Comparison of ENCODE assay signal across 15 mouse cellular contexts in the genomic region with DNA sequence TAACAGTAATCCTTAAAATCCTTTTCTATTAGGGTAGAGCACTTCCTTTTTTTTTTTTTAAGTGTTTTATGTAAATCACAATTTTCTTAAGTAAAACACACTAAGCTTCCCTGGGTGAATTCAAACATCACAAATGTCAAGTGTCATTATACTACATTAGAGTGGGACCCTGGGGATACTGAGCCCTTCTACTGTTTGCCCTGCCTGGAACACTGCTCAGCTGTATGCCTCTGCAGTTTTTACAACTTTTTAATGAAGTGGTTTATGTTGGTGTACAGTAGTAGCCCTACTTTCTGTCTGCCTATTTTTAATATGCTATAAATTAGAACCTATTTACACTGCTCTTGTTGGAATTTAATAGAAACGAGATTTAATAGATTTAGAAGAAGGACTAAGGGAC. TPM values are rescaled to one million over a fixed set of nuclear protein-coding genes. Genes with fewer than 3 reads are reported as not detected.
DNase-seq lines count a peak whose midpoint lies in the region; ATAC-seq and TF ChIP-seq lines count a peak whose summit lies in the region.
"Had no signal": no experiment of that assay in that cellular context is flagged by ENCODE, and none has a peak within 500 bp of the region (broad histone marks: within the 10 kb centered on the region; RNA-seq: fewer than 3 reads in every experiment).

No protein-coding gene starts in this region.

- H3K27ac ChIP-seq in heart, embryonic 14.5 days (replicated peaks in 1 of 2; ENCODE audit: control insufficient read depth in 1 of 2, insufficient read depth in 1 of 2, low read depth in 2 of 2, low read length in 2 of 2), result peak overlapping the region in 1 of 2 experiments; percentile 82; a peak in 2 of 4 replicates
- peak overlapping the region; percentile 59; the same call in 1 of the 2 replicates for H3K27ac ChIP-seq in left cerebral cortex, adult 2 months
- no peak overlapping the region for H3K27ac ChIP-seq in CH12.LX (ENCODE audit: insufficient read depth, low read depth)
- H3K27ac ChIP-seq: embryonic facial prominence, embryonic 12.5 days; intestine, embryonic 15.5 days; liver, embryonic 14.5 days; neural tube, embryonic 12.5 days had no signal

- dilution Hi-C loops in CH12.LX (cut with MboI; ENCODE audit: extremely low pct_ligation_motif_present, extremely low pct_unique_long_range_greater_than_20kb, low sequenced_read_pairs), result no loop called here

- no peaks in the 10 kb centered on the region for H3K79me2 ChIP-seq in CH12.LX (replicated peaks; ENCODE audit: control insufficient read depth, extremely low read depth, insufficient read depth, poor library complexity, severe bottlenecking)

- H3K4me1 ChIP-seq in heart, embryonic 14.5 days (ENCODE audit: control insufficient read depth in 2 of 2, insufficient read depth in 2 of 2, low read length in 2 of 2), result peaks cover 21 to 64% of the 10 kb centered on the region in 2 experiments
- peaks cover 0 to 42% of the 10 kb centered on the region in 2 experiments; a peak in 2 of 4 replicates for H3K4me1 ChIP-seq in CH12.LX (ENCODE audit: control insufficient read depth in 1 of 2, insufficient read depth in 2 of 2)

- peaks cover 9% of the 10 kb centered on the region; the same call in 1 of the 2 replicates for H3K36me3 ChIP-seq in heart, embryonic 14.5 days (ENCODE audit: control insufficient read depth, insufficient read depth, low read length)
- H3K36me3 ChIP-seq in CH12.LX (replicated peaks in 1 of 2; ENCODE audit: control insufficient read depth in 1 of 2, insufficient read depth in 1 of 2, low read length in 1 of 2), result no peaks in the 10 kb centered on the region
- H3K36me3 ChIP-seq: embryonic facial prominence, embryonic 12.5 days; intestine, embryonic 15.5 days had no signal

- no peaks in the 10 kb centered on the region for H3K27me3 ChIP-seq in heart, embryonic 14.5 days (ENCODE audit: control insufficient read depth, insufficient read depth, low read length)
- H3K27me3 ChIP-seq in CH12.LX (replicated peaks), result peaks cover 3% of the 10 kb centered on the region
- H3K27me3 ChIP-seq in Patski, result no peaks in the 10 kb centered on the region
- H3K27me3 ChIP-seq: embryonic facial prominence, embryonic 12.5 days; intestine, embryonic 15.5 days; neural tube, embryonic 12.5 days had no signal

- no peak for TF ChIP-seq CTCF in left cerebral cortex, adult 2 months (IDR thresholded peaks at IDR 0.05)
- TF ChIP-seq CTCF in CH12.LX (conservative IDR thresholded peaks at IDR 0.05 in 1 of 2, IDR thresholded peaks at IDR 0.05 in 1 of 2; ENCODE audit: low read depth in 2 of 2, low read length in 2 of 2) (no peak), Patski (IDR thresholded peaks at IDR 0.05) (no peak)

- POLR2A ChIA-PET in Patski (lab: Charles Lee), result interaction anchor here (1.4 to 1.6 kb wide), 4 partner anchors 21 to 41 kb away, joined by 3 to 5 read pairs (median 4); partner anchors contain the start of gene Rtp4

- peak overlapping the region; percentile 59 for H3K4me2 ChIP-seq in heart, embryonic 14.5 days (ENCODE audit: low read length)
- no peak overlapping the region for H3K4me2 ChIP-seq in CH12.LX (ENCODE audit: insufficient read depth, low read depth, poor library complexity, severe bottlenecking)
- H3K4me2 ChIP-seq: embryonic facial prominence, embryonic 12.5 days; intestine, embryonic 15.5 days; neural tube, embryonic 12.5 days had no signal

- no peaks in the 10 kb centered on the region for H3K9me3 ChIP-seq in heart, embryonic 14.5 days (ENCODE audit: control insufficient read depth, low read length)
- no peaks in the 10 kb centered on the region for H3K9me3 ChIP-seq in CH12.LX (replicated peaks; ENCODE audit: low read length)
- H3K9me3 ChIP-seq: embryonic facial prominence, embryonic 12.5 days; intestine, embryonic 15.5 days; neural tube, embryonic 12.5 days had no signal

- CTCF ChIA-PET in Patski (lab: Charles Lee), result interaction anchor here (1.0 to 6.2 kb wide), 4 partner anchors 16 to 42 kb away, joined by 3 to 34 read pairs (median 4); partner anchors contain the start of gene Rtp4

- no peak for TF ChIP-seq POLR2A in CH12.LX (IDR thresholded peaks at IDR 0.05; ENCODE audit: low read depth, low read length)

- TF ChIP-seq EP300 in CH12.LX (IDR thresholded peaks at IDR 0.05; ENCODE audit: low read length), result no peak

- peak overlapping the region; percentile 38; the same call in 1 of the 2 replicates for H3K9ac ChIP-seq in heart, embryonic 14.5 days (ENCODE audit: low read length)
- no peak overlapping the region for H3K9ac ChIP-seq in CH12.LX (ENCODE audit: insufficient read depth, low read depth)
- H3K9ac ChIP-seq: embryonic facial prominence, embryonic 12.5 days; intestine, embryonic 15.5 days; liver, embryonic 14.5 days; neural tube, embryonic 12.5 days had no signal

- no peak for TF ChIP-seq RAD21 in CH12.LX (IDR thresholded peaks at IDR 0.05; ENCODE audit: low read depth, low read length)

- intact Hi-C loops in heart, postnatal 14 days (cut with DNase I), result loop anchor here (5.0 kb wide), 1 partner anchor 46 kb away; no protein-coding TSS in a partner anchor
- intact Hi-C loops in left cerebral cortex, adult 2 months (cut with DNase I), result no loop called here
- intact Hi-C loops in left cerebral cortex, postnatal 14 days (cut with DNase I), result no loop called here

- no peak for DNase-seq in heart, postnatal 14 days
- no peak for DNase-seq in left cerebral cortex, adult 2 months (ENCODE audit: extremely low spot score in 1 of 2, low spot score in 2 of 2)
- DNase-seq in left cerebral cortex, postnatal 14 days (ENCODE audit: low spot score in 2 of 2), result no peak
- DNase-seq in CH12.LX (ENCODE audit: extremely low read depth) (no peak), Patski (ENCODE audit: low read depth, low spot score) (no peak)
- DNase-seq in right cerebral cortex, postnatal 25 days, result no peak
- DNase-seq: cerebellum, adult 18-20 months; thymus, adult 2 months had no signal

- no peak overlapping the region for H3K4me3 ChIP-seq in heart, embryonic 14.5 days (ENCODE audit: control insufficient read depth in 1 of 2, insufficient read depth in 1 of 2, low read depth in 1 of 2, low read length in 2 of 2)
- no peak overlapping the region for H3K4me3 ChIP-seq in left cerebral cortex, adult 2 months
- no peak overlapping the region for H3K4me3 ChIP-seq in CH12.LX (replicated peaks in 1 of 3; ENCODE audit: low read depth in 2 of 3, low read length in 2 of 3, poor library complexity in 1 of 3)
- H3K4me3 ChIP-seq: embryonic facial prominence, embryonic 12.5 days; intestine, embryonic 15.5 days; neural tube, embryonic 12.5 days had no signal

- in situ Hi-C loops in CH12.LX (cut with MboI; ENCODE audit: low pct_ligation_motif_present, low pct_unique_long_range_greater_than_20kb, low sequenced_read_pairs) (no loop called here), Patski (cut with MboI; ENCODE audit: low pct_unique_long_range_greater_than_20kb) (no loop called here)

- ATAC-seq in heart, embryonic 14.5 days (ENCODE audit: insufficient number of reproducible peaks, insufficient read depth, low FRiP score, low read depth), result no peak
- peak; percentile 11 for ATAC-seq in Patski
- ATAC-seq: CD4-positive, CD25-positive, alpha-beta regulatory T cell, adult 4 months had no signal

- 44% methylated on average over 1 of the region's 1 CpGs for WGBS in heart, embryonic 14.5 days

TF ChIP-seq in CH12.LX, 34 proteins besides CTCF, POLR2A, EP300 and RAD21:
- TF ChIP-seq ZNF384 (IDR thresholded peaks at IDR 0.05; ENCODE audit: low read depth, low read length), result 0 out of 2 replicates have a peak, but pooled peaks have one; percentile 7
- TF ChIP-seq NRF1 (IDR thresholded peaks at IDR 0.05; ENCODE audit: low read depth, low read length), result no peak
- TF ChIP-seq MAFK (IDR thresholded peaks at IDR 0.05; ENCODE audit: insufficient replicate concordance, low read length), result no peak

RNA-seq across cellular contexts. Expression of gene Rtp4, which starts 22.2 kb away (rescaled TPM):
- polyA plus RNA-seq in heart, embryonic 14.5 days (2014; fragmentation: Nextera tagmentation; extraction: Ambion mirVana), result 7.8 and 9.5 TPM in 2 replicates
- 1 to 10 TPM; 2.4 to 3.0 TPM for total RNA-seq in heart, postnatal 14 days (2021)
- 1 to 10 TPM; 1.7 to 2.4 TPM for total RNA-seq in left cerebral cortex, adult 2 months (2021)
- total RNA-seq in left cerebral cortex, postnatal 14 days (2021), result 1 to 10 TPM in 1 of 2 experiments, under 1 TPM in 1; 0.62 to 1.4 TPM
- total RNA-seq in CH12.LX (2012; rRNA removed) (not detected in 2 replicates), CH12.LX (2014; rRNA removed) (0.28 TPM in 2 replicates)
- polyA plus RNA-seq in CH12.LX (2012; ENCODE audit: insufficient read length, low read depth) (0.21 and 0.26 TPM in 2 replicates), Patski (2021) (5.0 TPM)

RNA-seq across cellular contexts. Expression of gene Masp1, which starts 22.7 kb away (rescaled TPM):
- 17.2 and 18.0 TPM in 2 replicates for polyA plus RNA-seq in heart, embryonic 14.5 days (2014; fragmentation: Nextera tagmentation; extraction: Ambion mirVana)
- total RNA-seq in heart, postnatal 14 days (2021), result 10 to 100 TPM; 20.5 to 23.5 TPM
- total RNA-seq in left cerebral cortex, adult 2 months (2021), result 10 to 100 TPM; 12.6 to 14.6 TPM
- 10 to 100 TPM; 14.5 to 17.3 TPM for total RNA-seq in left cerebral cortex, postnatal 14 days (2021)
- 0.08 TPM in 1 of 2 replicates, not detected in the other for total RNA-seq in CH12.LX (2012; rRNA removed)
- total RNA-seq in CH12.LX (2014; rRNA removed), result 0.11 and 0.15 TPM in 2 replicates
- polyA plus RNA-seq in CH12.LX (2012; ENCODE audit: insufficient read length, low read depth), result 0.34 and 0.42 TPM in 2 replicates
- 81.4 TPM for polyA plus RNA-seq in Patski (2021)
- total RNA-seq: common myeloid progenitor, adult 5-6 weeks had no signal
- polyA plus RNA-seq: CD4-positive, CD25-positive, alpha-beta regulatory T cell, adult 4 months had no signal

Comparison
In these comparisons a context has a peak if more than half of its experiments do, and no peak if none do; other contexts are left out.
1. RNA of gene Masp1, which starts 22.7 kb away (total RNA-seq): 20.5 to 23.5 TPM in heart, postnatal 14 days, 14.5 to 17.3 TPM in left cerebral cortex, postnatal 14 days and 12.6 to 14.6 TPM in left cerebral cortex, adult 2 months; 0.08 to 0.15 TPM in CH12.LX; every median in the first group is over 10 times any median in the second.